Mouse (Mus musculus): ENCODE measurements at regions not wholly inside any gene's neighbourhood (a gene's known extent, or its start where the extent isn't known, plus 50 kb on each side); places are given as distances from the start of the nearest gene placed in this dataset.
"Not testable (repeated sequence)": the region's sequence is repeated elsewhere in the genome, so short reads cannot be mapped to it uniquely, and the experiment has no call there.

GRCm38 (mm10) chrX:77307374-77307773, 203.4 kb upstream of the Tbl1x start:
- no peak for DNase-seq (ENCODE audit: low spot score)

- peak; percentile 82 for DNase-seq (ENCODE audit: low spot score)
These were observed 196.4 kb upstream of the Tbl1x start for GRCm38 (mm10) chrX:77314384-77314783.

GRCm38 (mm10) chrX:77323644-77324043, 187.2 kb upstream of the Tbl1x start:
- DNase-seq (ENCODE audit: low spot score), result no peak

- no peak for DNase-seq (ENCODE audit: low spot score)
These were observed 157.6 kb upstream of the Tbl1x start for GRCm38 (mm10) chrX:77353181-77353580.

GRCm38 (mm10) chrX:77360551-77360950, 150.3 kb upstream of the Tbl1x start:
- DNase-seq (ENCODE audit: low spot score), result no peak

GRCm38 (mm10) chrX:77361106-77361505, 149.7 kb upstream of the Tbl1x start:
- peak; percentile 25 for DNase-seq (ENCODE audit: low spot score)

GRCm38 (mm10) chrX:77363657-77364056, 147.2 kb upstream of the Tbl1x start:
- no peak for DNase-seq (ENCODE audit: low spot score)

GRCm38 (mm10) chrX:77367351-77367750, 143.5 kb upstream of the Tbl1x start:
- DNase-seq (ENCODE audit: low spot score), result no peak

GRCm38 (mm10) chrX:77387271-77387670, 123.5 kb upstream of the Tbl1x start:
- DNase-seq (ENCODE audit: low spot score), result no peak

GRCm38 (mm10) chrX:77391760-77392446, 118.9 kb upstream of the Tbl1x start:
- DNase-seq (ENCODE audit: low spot score), result no peak

GRCm38 (mm10) chrX:77406896-77407295, 103.9 kb upstream of the Tbl1x start:
- no peak for DNase-seq (ENCODE audit: low spot score)

GRCm38 (mm10) chrX:77407925-77408324, 102.9 kb upstream of the Tbl1x start:
- DNase-seq (ENCODE audit: low spot score), result peak; percentile 21

GRCm38 (mm10) chrX:77409370-77409769, 101.4 kb upstream of the Tbl1x start:
- peak; percentile 39 for DNase-seq (ENCODE audit: low spot score)

GRCm38 (mm10) chrX:77410812-77411211, 100.0 kb upstream of the Tbl1x start:
- DNase-seq (ENCODE audit: low spot score), result peak; percentile 70

- no peak for DNase-seq (ENCODE audit: low spot score)
These were observed 96.7 kb upstream of the Tbl1x start for GRCm38 (mm10) chrX:77414156-77414555.

GRCm38 (mm10) chrX:77417766-77418165, 93.0 kb upstream of the Tbl1x start:
- DNase-seq (ENCODE audit: low spot score), result no peak

- no peak for DNase-seq (ENCODE audit: low spot score)
These were observed 88.6 kb upstream of the Tbl1x start for GRCm38 (mm10) chrX:77422206-77422605.

GRCm38 (mm10) chrX:77424792-77425727, 85.8 kb upstream of the Tbl1x start:
- DNase-seq (ENCODE audit: low spot score), result no peak

GRCm38 (mm10) chrX:77425728-77426102, 85.1 kb upstream of the Tbl1x start:
- not testable (repeated sequence) for DNase-seq (ENCODE audit: low spot score)

- peak; percentile 24 for DNase-seq (ENCODE audit: low spot score)
These were observed 84.0 kb upstream of the Tbl1x start for GRCm38 (mm10) chrX:77426836-77427235.

- DNase-seq (ENCODE audit: low spot score), result peak; percentile 14
These were observed 78.7 kb upstream of the Tbl1x start for GRCm38 (mm10) chrX:77432001-77432565.

- peak; percentile 96 for DNase-seq (ENCODE audit: low spot score)
These were observed 77.7 kb upstream of the Tbl1x start for GRCm38 (mm10) chrX:77432846-77433810.
